Mouse (Mus musculus): ENCODE measurements around the gene Gm10322.

GRCm38 (mm10) chr10:59580593-59581149, 35.2 kb upstream of the Gm10322 start:
- TF ChIP-seq POLR2A (IDR thresholded peaks at IDR 0.05; ENCODE audit: insufficient read depth, low read depth, low read length) = no peak
- TF ChIP-seq CTCF (IDR thresholded peaks at IDR 0.05) = no peak
